Mouse (Mus musculus): Measurements from ENCODE around the gene Lexm.
A peak's percentile ranks its signal among the peaks of the same experiment; 100 is the strongest.

The Lexm gene

GRCm38 (mm10) chr4:106617056-106617455, at the start of gene Lexm:
Gene Lexm (minus strand): TSS chr4:106617241.
- DNase-seq (ENCODE audit: extremely low read depth, insufficient read length, low spot score): no peak

GRCm38 (mm10) chr4:106666546-106666945, 49.5 kb upstream of the Lexm start:
- DNase-seq (ENCODE audit: extremely low read depth, insufficient read length, low spot score): no peak

GRCm38 (mm10) chr4:106665673-106666072, 48.6 kb upstream of the Lexm start:
- DNase-seq (ENCODE audit: extremely low read depth, insufficient read length, low spot score): no peak

- DNase-seq (ENCODE audit: extremely low read depth, insufficient read length, low spot score): no peak
Observed at GRCm38 (mm10) chr4:106665269-106665668, 48.2 kb upstream of the Lexm start.

GRCm38 (mm10) chr4:106664697-106665096, 47.7 kb upstream of the Lexm start:
- no peak for DNase-seq (ENCODE audit: extremely low read depth, insufficient read length, low spot score)

- DNase-seq (ENCODE audit: extremely low read depth, insufficient read length, low spot score): no peak
Observed at GRCm38 (mm10) chr4:106663956-106664470, 47.0 kb upstream of the Lexm start.

- no peak for DNase-seq (ENCODE audit: extremely low read depth, insufficient read length, low spot score)
Observed at GRCm38 (mm10) chr4:106655681-106656080, 38.6 kb upstream of the Lexm start.

GRCm38 (mm10) chr4:106653051-106653450, 36.0 kb upstream of the Lexm start:
- no peak for DNase-seq (ENCODE audit: extremely low read depth, insufficient read length, low spot score)

GRCm38 (mm10) chr4:106652546-106652945, 35.5 kb upstream of the Lexm start:
- no peak for DNase-seq (ENCODE audit: extremely low read depth, insufficient read length, low spot score)

GRCm38 (mm10) chr4:106650833-106651527, 33.9 kb upstream of the Lexm start, which contains the start of gene Pars2:
Gene Pars2 (plus strand): TSS chr4:106651069.
- peak; percentile 96 for DNase-seq (ENCODE audit: extremely low read depth, insufficient read length, low spot score)

- no peak for DNase-seq (ENCODE audit: extremely low read depth, insufficient read length, low spot score)
Observed at GRCm38 (mm10) chr4:106647137-106647536, 30.1 kb upstream of the Lexm start.

- DNase-seq (ENCODE audit: extremely low read depth, insufficient read length, low spot score): no peak
Observed at GRCm38 (mm10) chr4:106645797-106646196, 28.8 kb upstream of the Lexm start.

GRCm38 (mm10) chr4:106644218-106644610, 27.2 kb upstream of the Lexm start:
- DNase-seq (ENCODE audit: extremely low read depth, insufficient read length, low spot score): no peak

- DNase-seq (ENCODE audit: extremely low read depth, insufficient read length, low spot score): no peak
Observed at GRCm38 (mm10) chr4:106643483-106644217, 26.6 kb upstream of the Lexm start.

GRCm38 (mm10) chr4:106634086-106634479, 17.0 kb upstream of the Lexm start:
- no peak for DNase-seq (ENCODE audit: extremely low read depth, insufficient read length, low spot score)

GRCm38 (mm10) chr4:106633281-106634085, 16.4 kb upstream of the Lexm start:
- DNase-seq (ENCODE audit: extremely low read depth, insufficient read length, low spot score): no peak

- DNase-seq (ENCODE audit: extremely low read depth, insufficient read length, low spot score): no peak
Observed at GRCm38 (mm10) chr4:106632313-106632712, 15.3 kb upstream of the Lexm start.

GRCm38 (mm10) chr4:106630333-106631220, 13.5 kb upstream of the Lexm start:
- no peak for DNase-seq (ENCODE audit: extremely low read depth, insufficient read length, low spot score)

GRCm38 (mm10) chr4:106629374-106629773, 12.3 kb upstream of the Lexm start:
- peak; percentile 47 for DNase-seq (ENCODE audit: extremely low read depth, insufficient read length, low spot score)

All from 3134 (cell line).